Mouse (Mus musculus): ENCODE data around the gene Zfhx3. TPM values are rescaled to one million over a fixed set of nuclear protein-coding genes. Genes with fewer than 3 reads are reported as not detected.

The Zfhx3 gene
- total RNA-seq, 4 experiments from 2014 or later, result 7.9 to 9.2 (median 8.0) TPM

DNA sequence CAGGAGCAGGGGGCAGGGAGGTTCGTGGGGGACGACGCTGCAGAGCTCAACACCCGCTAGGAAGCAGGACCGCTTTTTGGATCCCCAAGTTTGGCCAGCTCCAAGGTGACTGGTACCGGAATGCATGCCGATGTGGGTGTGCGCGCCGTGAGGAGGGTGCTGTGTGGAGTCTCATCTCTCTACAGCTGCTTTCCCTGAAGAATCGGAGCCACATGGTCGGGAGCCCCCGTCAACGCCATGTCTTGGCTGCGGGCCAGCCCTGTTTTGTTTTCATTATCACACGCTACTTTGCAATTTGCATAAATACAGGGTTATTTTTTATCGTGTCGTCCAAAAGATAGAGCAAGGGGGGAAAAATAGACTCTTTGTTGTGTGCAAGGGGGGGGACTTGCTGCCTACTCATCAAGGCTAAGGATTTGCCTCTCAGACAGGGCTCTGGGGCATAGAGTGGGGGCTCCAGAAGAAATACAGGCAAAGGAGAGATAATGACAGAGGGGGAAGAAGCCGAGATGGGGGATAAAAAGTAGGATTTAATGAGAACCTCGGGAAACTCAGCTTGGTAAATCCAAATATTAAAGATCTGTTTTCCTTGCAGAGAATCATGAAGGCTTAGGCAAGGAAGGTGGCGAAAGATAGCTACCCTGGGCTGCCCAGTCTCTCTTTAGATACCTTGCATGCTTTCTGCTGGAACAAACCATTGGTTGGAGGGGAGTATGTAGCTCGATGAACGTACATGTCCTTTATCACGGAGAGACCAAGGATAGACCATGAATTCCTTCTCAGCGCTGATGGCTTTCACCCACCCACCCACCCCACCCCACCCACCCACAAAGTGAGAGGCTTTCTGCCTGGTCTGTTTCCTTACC is 595.5 kb downstream of the Zfhx3 start:
- DNase-seq (ENCODE audit: low spot score in 2 of 2), result peak in 1 of 2 experiments; percentile 17

DNA sequence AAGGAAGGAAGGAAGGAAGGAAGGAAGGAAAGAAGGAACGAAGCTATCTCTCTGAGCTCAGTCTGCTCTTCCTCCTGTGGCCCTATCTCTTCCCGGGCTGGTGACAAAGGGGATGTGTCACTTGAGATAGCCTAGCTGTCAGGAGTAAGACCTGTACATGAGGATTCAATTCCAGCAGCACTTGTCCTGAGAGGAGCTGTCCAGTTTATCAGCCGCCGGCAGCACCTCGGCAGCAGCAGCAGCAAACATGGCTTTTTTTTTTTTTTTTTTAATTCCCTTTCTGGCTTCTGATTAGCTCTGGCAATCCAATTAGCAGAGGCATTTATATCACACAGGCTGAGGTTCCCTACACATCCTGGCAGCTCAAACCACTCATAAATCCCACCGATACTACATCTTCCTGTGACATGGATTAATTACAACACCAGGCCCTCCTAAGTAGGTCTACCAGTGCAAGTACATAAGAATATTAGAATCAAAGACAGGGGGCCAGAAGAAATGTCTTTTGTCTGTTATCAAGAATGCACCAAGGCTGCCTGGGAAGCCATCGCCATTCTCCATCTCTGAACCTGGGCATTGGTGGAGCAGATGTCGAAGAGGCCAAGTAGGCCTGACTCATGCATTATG is 596.6 kb downstream of the Zfhx3 start:
- no peak for DNase-seq (ENCODE audit: low spot score in 2 of 2)

DNA sequence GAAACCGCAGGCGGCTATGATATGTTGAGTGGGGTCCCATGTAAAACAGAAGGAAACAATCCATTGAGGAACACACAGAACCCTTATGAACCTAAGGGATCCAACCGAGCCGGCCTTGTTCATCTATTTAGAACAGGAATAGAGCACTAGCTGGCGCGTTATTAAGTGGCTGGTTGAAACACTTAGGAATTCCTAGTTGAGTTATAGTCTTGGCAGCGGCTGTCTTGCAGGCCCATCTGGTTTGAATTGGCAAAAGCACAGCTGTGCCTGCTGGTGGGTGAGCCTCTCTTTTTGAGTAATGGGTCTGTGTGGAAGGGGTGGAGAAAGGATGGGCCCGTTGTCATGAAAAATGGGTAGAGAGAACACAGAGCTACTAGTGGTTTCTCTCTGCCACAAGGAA is 610.1 kb downstream of the Zfhx3 start:
- DNase-seq (ENCODE audit: low spot score in 2 of 2), result no peak

DNA sequence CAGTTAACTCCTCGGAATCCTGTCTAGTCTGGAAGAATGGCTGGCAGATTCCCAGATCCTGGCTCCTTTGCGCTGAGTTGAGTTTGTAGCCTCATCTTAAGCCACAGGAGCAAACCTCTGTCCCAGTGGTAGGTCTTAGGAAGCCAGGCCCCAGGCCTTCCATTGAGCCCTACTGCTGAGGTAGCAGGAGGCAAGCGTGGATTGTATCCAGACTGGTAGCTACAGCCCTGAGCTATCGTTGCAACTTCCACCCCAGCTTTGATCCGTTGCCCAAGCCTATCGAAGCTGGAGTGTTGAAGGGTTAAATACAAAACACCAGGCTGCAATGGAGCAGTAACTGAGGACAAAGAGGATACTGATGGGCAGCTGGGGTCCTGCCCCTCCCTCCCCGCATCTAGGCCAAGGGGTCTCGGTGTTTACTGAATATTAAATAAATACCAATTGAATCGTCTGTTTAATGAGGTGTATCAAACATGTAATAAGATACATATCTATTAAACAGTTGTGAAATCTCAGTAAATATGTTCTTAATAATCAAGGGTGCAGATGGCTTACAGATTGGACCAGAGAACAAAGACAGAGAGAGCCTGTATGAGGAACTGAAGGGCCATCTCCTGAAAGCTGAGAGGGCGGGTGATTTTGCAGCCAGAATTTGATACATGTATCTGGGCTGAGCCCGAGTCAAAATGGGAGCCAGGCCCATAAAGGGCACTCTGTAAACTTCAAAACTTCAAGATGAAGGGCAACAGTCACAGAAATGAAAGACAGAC is 611.5 kb downstream of the Zfhx3 start:
- no peak for DNase-seq (ENCODE audit: low spot score in 2 of 2)

DNA sequence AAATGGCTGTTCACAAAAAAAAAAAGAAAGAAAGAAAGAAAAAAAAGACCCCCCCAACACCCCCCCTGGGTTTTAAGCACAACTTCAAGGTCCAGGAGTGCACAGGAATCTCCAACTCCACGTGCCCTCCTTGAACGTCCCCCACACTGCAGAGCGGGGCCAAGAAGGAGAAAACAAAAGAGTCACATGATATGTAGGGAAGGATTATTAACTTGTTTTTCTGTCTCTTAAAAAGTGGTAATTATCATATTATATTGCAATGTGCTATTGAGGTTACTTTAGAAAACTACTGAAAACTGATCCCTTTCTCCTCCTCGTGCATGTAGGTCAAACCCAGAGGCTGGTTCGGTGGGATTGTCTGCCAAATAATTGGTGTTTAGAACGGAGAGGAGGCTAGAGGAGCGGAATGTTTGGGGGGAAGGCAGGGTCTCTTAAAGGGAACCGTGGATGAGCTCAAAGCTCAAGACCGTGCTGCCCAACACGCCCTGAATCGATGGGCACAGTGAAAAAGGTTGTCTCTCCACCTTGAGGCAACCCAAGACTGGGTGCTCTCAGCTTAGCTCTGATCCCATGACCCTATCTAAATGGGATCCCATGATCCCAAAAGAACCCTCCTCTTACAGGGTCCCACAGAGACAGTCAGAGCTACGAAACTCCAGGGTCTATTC is 612.3 kb downstream of the Zfhx3 start:
- DNase-seq (ENCODE audit: low spot score in 2 of 2), result no peak

DNA sequence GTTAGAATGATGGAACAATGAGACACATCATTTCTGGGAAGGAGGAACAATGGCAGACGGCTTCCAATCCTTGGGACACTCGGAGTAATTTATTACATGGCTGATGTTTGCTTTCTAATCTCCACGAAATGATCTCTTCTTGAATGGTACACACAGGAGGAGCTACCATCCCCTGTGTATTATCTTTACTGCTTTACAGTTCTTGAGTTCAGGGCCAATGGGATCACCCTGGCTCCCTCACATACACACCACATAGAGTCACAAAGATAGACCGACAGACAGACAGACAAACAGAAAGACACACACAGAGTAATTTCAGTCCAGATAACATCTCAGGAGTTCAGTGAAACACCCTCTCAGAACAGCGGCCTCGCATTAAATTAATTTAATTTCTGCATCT is 621.0 kb downstream of the Zfhx3 start:
- no peak for DNase-seq (ENCODE audit: low spot score in 2 of 2)

DNA sequence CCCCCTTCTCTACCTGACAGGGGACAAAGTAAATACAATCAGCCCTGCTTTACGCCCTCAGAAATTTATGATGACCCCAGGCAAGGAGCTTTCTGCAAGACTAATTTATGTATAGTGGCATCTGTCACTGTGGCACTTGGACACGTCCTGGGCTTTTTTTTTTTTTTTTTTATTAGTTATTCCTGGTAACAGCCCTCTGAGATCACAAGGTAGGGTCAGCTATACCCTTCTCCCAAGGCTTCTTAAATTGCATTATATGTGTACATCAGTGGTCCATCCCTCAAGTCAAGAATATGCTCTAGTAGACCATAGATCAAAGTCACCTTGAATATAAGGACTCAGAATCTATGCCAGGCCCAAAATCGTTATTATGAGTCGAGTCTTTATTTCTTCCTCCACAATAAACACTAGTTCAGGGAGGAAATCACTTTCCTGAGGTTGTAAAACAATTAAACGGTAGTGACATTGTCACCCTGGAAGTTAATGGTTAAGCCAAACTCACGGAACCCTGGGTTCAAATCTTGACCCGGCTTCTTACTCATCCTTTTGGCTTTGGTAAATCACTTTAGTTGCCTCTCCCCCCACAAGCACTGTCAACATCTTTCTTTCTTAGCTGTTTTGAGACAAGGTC is 621.6 kb downstream of the Zfhx3 start:
- no peak for DNase-seq (ENCODE audit: low spot score in 2 of 2)

DNA sequence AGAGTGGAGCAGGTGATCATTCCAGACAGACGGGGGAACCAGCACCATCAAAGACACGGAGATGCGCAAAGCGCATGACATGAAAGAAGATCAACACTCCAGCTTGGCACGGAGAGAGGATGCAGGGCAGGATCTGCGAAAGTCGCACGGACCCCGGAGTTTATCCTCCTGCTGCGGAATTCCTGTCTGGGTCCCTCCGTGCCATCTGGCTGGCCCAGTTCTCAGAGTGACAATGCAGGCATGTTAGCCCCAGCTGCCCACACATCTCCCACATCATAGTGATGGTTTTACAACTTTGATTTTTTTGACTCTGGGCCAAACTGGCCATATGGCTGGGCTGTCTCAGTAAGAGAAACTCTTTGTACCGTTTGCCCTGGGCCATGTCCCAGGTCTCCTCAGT is 623.6 kb downstream of the Zfhx3 start:
- peak in 1 of 2 experiments; percentile 36 for DNase-seq (ENCODE audit: low spot score in 2 of 2)

DNA sequence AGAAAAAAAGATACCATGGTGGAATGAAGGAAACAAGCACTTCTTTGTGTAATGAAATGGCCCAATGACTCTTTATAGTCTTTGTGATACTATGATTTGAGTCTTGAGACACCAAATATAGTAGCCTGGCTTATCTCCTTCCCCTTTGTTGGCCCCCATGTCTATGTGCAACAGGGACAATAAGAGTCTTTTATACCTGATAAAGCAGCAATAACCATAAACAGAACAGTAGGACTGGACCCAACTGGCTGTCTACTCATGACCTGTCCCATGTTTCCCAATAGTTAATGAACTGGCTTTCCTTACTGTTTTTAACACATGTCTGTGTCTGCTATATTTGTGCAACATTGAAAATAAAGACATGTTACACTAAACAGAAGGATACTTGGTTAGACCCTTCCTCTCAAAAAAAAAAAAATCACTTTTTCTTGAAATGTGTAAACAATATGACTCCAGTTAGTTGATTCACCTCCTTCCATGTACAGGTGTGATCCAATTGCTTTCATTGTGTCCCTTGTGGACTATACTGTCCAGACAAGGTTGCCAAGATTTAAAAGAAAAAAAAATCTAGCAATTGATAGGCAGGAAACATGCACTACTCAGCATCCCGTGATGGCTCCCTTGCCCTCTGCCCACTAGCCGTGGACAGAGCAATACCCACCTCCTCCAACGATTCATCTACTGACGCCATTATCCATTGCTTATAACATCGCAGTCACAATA is 631.0 kb downstream of the Zfhx3 start:
- DNase-seq (ENCODE audit: low spot score in 2 of 2), result no peak

DNA sequence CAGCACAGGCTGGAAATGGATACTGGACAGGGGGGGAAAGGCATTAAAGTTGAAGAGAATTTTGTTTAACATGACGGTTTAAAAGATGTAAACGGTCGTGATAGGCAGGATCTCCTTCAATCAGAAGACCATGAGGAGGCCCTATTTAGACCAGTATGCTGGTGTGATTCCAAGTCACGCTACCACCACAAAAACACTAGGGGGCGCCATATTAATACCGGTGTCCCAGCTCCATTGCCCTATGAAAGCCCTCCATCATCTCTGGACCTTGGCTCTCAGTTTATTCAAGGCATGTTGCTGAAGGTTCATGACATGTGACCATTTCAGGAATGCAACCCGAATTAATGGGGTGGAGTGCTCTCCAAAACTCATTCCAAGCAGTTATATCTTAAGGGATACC is 631.7 kb downstream of the Zfhx3 start:
- DNase-seq (ENCODE audit: low spot score in 2 of 2), result no peak

DNA sequence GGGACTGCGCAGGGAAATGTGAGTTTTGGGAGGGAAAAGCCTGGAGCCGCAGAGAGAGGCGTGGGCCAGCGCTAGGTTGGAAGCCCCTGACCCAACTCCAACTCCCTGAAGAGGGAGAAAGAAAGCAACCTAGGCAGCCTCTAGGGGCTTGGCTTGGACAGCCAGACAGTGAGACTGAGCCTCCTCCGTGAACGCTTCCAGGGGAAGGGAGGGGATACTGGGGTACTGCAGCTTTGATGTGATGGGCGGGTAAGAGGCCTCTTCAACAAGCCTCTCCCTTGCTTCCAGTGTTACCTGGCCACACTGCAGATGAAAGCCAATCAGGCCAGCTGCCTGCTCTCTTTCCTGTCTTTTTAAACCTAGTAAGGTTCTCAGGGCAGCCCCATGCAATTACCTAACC is 635.1 kb downstream of the Zfhx3 start:
- DNase-seq (ENCODE audit: low spot score in 2 of 2), result no peak

DNA sequence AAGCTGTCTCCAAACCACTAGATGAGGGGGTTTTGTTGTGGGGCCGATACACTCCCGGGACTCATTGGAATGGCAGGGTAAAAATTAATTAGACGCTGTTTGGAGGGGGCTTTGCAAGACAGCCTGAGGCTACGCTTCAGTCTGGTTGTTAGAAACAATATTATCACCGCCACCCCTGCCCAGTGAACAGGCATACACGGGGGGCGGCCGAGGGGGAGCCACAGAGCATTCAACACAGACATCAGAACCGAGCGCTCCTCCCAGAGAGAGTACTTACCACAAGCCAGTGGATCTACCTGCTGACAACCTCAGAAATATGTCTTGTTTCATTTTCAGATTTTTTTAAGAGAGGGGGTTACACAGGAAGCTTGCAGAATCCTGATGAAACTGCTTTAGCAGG is 635.9 kb downstream of the Zfhx3 start:
- DNase-seq (ENCODE audit: low spot score in 2 of 2), result no peak

DNA sequence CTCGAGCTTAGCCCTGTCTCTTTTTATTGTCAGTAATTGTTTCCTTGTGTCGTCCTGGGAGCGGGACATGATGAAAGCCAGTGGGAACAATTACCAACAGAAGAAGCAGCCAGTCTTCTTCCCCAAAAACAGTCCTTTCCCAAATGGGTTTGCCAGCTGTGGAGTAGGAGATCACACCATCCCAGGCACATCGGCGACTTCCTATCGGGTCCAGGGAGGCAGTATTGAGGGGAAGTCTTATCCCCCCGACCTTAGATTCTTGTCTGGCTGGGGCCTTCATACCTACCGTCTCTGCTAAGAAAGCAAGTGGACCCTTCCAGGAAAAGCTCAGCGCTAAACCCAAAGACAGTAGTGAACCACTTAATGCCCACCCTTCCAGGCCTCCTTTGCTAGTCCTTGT is 637.4 kb downstream of the Zfhx3 start:
- DNase-seq (ENCODE audit: low spot score in 2 of 2), result no peak

DNA sequence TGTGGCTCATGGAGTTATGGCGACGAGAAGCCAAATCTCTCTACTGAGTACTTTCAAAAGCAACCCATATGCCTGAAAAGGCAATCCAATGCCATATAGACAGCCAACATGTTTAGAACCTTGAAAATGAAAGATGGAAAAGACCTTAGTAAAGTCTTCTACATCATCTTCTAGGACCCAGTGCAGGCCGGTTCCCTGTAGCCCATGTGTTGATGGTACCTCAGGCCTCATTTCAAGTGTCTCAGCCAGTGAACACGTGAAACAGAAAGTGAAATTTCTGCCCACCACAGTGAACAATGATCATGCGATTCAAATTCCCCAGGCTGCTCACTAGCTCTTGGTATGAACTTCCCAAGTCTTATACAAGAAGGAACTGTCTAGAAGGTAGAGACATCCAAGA is 637.9 kb downstream of the Zfhx3 start:
- no peak for DNase-seq (ENCODE audit: low spot score in 2 of 2)

DNA sequence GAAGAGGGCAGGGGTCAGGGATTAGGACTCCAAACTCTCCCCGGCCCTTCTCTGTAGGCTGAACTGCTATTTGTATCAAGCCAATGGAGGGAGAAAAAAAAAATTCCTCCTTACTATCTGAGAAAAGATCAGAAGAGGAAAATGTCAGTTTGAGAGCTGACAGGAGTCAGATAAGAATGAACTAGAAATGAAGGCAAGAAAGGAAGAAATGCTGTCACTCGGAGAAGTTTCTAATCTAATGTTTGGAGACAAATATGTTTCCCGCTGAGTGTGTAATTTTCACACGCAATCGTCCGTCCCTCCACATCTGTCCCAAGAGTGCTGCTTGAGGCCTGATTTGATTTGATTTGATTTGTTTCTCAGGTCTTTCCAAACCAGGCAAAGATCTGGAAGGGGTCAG is 639.1 kb downstream of the Zfhx3 start:
- no peak for DNase-seq (ENCODE audit: low spot score in 2 of 2)

DNA sequence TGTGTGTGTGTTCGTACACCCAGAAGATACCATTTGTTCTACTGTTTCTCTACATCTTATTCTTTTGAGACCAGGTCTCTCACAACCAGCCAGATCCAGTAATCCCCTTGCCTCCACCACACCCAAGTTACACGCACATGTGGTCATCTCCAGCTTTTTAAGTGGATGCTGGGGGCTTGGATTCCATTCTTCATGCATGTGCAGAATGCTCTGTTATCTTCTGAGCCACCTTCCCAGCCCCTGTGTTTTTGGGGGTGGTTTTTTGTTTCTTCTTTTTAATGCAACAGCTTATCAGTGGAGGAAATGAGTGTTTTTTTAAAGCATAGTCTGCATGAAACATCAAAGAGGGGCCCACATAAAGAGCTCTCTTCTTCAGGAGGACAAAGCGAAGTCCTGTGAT is 639.8 kb downstream of the Zfhx3 start:
- DNase-seq (ENCODE audit: low spot score in 2 of 2), result no peak

DNA sequence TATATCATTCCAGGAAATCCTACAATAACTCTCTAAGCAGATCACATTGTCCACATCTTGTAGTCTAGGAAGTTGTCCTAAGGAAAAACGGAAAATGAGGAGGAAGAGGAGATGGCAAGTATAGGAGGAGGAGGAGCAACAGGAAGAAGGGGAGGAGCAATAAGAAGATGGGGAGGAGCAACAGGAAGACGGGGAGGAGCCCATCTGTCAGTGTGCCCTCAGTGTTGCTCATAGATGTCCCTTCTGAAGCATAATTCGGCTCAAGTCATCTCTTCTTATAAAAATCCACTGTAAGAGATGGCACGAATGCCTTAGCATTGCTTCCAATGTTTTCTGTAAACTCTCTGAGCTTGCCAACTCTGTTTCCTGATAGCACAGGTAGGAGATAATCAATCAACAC is 640.8 kb downstream of the Zfhx3 start:
- DNase-seq (ENCODE audit: low spot score in 2 of 2), result no peak

DNA sequence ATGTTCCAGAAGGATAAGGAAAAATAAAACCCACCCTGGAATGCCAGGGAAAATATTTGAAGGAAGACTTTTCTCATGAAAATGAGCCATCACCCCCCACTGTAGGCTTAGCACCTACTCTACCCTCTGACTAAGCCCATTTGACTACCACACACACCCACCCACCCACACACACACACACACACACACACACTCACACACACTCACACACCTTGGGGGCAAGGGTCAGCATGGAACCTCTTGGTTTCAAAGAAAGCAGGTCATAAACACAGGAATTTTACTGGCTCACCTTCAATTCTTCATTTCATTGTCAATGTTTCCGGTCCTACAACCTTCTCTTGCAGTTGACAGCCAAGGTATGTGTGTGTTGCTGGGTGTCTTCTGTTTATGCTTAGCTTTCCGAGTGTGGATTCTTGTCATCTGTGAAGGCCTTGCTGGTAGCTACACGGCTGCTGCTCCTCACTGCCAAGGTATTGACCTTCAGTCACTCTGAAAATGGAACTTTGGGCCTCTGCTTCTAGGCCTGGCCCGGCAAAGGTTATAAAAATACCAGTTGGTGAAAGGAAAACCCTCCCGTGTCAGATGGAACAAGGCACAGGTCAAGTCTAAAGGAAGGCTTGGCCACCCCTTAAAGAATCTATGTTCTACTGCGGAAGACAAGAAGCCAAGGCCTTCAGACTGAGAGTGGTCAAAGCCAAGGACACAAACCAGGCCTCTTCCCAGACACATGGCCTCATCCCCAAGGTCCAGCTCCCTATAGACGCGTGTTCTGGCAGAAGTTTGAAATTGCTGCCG is 641.6 kb downstream of the Zfhx3 start:
- no peak for DNase-seq (ENCODE audit: low spot score in 2 of 2)

DNA sequence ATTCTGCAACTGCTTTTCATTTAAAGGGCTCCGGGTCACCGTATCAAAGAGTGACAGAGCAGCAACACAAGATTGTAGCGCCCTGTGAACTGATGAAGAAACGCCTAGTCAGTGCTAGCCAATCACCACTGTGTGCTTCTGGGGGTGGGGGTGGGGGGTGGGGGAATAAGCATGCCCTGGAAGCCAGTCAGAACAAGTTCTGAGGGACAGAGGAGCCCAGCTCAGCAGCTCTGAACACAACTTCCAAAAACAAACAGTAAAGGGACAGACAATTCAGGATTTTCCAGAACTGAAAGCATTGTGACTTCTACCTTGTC is 642.2 kb downstream of the Zfhx3 start:
- DNase-seq (ENCODE audit: low spot score in 2 of 2), result no peak

DNA sequence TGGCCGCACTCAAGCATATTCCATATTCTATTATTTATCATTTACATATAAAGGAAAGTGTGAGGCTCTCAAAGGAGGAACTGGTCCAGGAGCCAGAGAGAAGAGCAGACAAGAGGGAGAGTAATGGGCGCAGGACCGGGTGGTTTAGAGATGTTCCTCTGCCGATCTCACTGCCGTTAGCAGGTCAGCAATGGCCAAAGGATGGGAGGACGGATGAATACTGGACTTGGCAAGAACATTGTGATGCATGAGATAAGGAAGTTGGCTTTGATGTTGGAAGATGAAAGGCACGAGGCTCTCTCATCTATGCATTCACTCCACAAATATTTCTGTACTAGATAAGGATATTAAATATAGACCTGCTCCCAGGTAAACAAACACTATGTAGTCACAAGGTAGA is 648.6 kb downstream of the Zfhx3 start:
- no peak for DNase-seq (ENCODE audit: low spot score in 2 of 2)
